Mouse (Mus musculus): ENCODE results near the gene Pip4k2c. TPM values are rescaled to one million over a fixed set of nuclear protein-coding genes. Genes with fewer than 3 reads are reported as not detected.
"Not testable (repeated sequence)": the region's sequence is repeated elsewhere in the genome, so short reads cannot be mapped to it uniquely, and the experiment has no call there.

The Pip4k2c gene
- polyA plus RNA-seq, 1 experiment from 2014 or later = 21.0 TPM

DNA sequence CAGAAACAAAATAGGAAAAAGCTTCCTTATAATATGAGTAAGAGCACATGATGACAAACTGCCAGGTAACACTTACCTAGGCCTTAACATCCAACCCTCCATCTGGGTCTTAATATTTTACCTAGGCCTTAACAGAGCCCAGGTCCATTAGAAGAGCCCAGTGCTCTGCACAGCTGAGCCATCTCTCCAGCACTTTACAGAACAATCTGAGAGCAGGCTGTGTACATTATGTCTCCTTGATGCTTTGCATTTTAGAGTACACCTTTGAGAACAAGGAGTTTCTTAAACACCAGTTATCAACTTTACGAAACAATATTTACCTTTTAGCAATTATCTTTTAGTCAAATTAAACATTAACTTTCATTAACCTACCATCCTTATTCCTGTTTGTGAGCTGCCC is 55.3 kb downstream of the Pip4k2c start:
- DNase-seq (no peak), ATAC-seq (ENCODE audit: insufficient read depth) (no peak)
- TF ChIP-seq CTCF (IDR thresholded peaks at IDR 0.05; ENCODE audit: low read depth) = no peak
- Histone ChIP-seq H3K4me3 (ENCODE audit: low read depth, low read length) (no peak overlapping the region), H3K27me3 (ENCODE audit: insufficient read depth, low read length) (no peaks in the 10 kb centered on the region), H3K9me3 (ENCODE audit: low read depth, low read length) (no peaks in the 10 kb centered on the region), H3K27ac (ENCODE audit: low read depth) (no peak overlapping the region), H3K4me2 (no peak overlapping the region), H3K9ac (no peak overlapping the region), H3K4me1 (ENCODE audit: insufficient read depth) (no peaks in the 10 kb centered on the region), H3K36me3 (ENCODE audit: insufficient read depth) (no peaks in the 10 kb centered on the region)
- 43% methylated on average over 1 of the region's 1 CpGs for WGBS

DNA sequence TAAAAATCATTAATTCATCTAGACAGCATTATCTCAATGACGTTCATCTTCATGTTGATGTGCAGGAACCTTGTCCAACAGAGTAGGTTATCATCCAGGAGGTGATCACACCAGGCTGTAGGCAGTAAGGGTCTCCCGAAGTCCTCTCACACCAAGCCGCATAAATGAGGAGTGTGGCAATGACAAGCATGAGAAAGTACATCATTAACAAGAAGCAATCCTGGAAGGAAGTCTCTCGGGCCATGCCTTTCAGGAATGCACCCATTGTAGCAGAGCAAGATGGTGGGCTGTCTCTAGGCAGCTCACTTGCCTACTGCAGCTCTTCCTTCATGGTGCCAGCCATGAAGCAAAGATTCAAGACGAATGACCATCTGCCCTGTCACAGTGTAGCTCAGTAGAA is 56.7 kb downstream of the Pip4k2c start:
- no peak overlapping the region for H3K4me3 ChIP-seq (ENCODE audit: low read depth, low read length)
- H3K27me3 ChIP-seq (ENCODE audit: insufficient read depth, low read length) = no peaks in the 10 kb centered on the region
- H3K9ac ChIP-seq = no peak overlapping the region
- no peak overlapping the region for H3K4me2 ChIP-seq
- no peaks in the 10 kb centered on the region for H3K9me3 ChIP-seq (ENCODE audit: low read depth, low read length)
- DNase-seq (no peak), ATAC-seq (ENCODE audit: insufficient read depth) (no peak)
- H3K36me3 ChIP-seq (ENCODE audit: insufficient read depth) = no peaks in the 10 kb centered on the region
- WGBS = 75% methylated on average over 5 of the region's 5 CpGs
- TF ChIP-seq CTCF (IDR thresholded peaks at IDR 0.05; ENCODE audit: low read depth) = no peak
- no peak overlapping the region for H3K27ac ChIP-seq (ENCODE audit: low read depth)
- no peaks in the 10 kb centered on the region for H3K4me1 ChIP-seq (ENCODE audit: insufficient read depth)

GRCm38 (mm10) chr10:127154241-127154640 is 57.1 kb downstream of the Pip4k2c start:
- TF ChIP-seq CTCF (IDR thresholded peaks at IDR 0.05; ENCODE audit: low read depth) = no peak
- ATAC-seq (ENCODE audit: insufficient read depth) (no peak), DNase-seq (no peak)
- Histone ChIP-seq H3K4me1 (ENCODE audit: insufficient read depth) (no peaks in the 10 kb centered on the region), H3K27me3 (ENCODE audit: insufficient read depth, low read length) (no peaks in the 10 kb centered on the region), H3K9ac (no peak overlapping the region), H3K4me2 (no peak overlapping the region), H3K27ac (ENCODE audit: low read depth) (no peak overlapping the region), H3K9me3 (ENCODE audit: low read depth, low read length) (no peaks in the 10 kb centered on the region), H3K4me3 (ENCODE audit: low read depth, low read length) (no peak overlapping the region), H3K36me3 (ENCODE audit: insufficient read depth) (no peaks in the 10 kb centered on the region)
- WGBS = 91% methylated on average over 2 of the region's 2 CpGs

DNA sequence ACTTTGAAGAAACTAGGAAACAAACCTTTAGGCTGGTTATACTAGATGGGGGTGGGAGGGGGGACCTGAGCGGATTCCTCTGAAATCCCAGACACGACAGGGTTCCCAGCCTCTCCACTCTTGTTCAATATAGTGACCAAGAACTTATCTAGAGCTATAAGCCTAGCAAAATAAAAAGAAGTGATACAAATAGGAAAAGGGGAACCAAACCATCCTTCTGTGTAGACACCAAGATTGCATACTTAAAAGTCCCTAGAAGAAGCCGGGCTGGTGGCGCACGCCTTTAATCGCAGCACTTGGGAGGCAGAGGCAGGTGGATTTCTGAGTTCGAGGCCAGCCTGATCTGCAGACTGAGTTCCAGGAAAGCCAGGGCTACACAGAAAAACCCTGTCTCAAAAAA is 58.1 kb downstream of the Pip4k2c start:
- WGBS = 93% methylated on average over 7 of the region's 7 CpGs
- H3K9ac ChIP-seq = no peak overlapping the region
- H3K4me1 ChIP-seq (ENCODE audit: insufficient read depth) = no peaks in the 10 kb centered on the region
- no peaks in the 10 kb centered on the region for H3K36me3 ChIP-seq (ENCODE audit: insufficient read depth)
- DNase-seq (no peak), ATAC-seq (ENCODE audit: insufficient read depth) (no peak)
- no peaks in the 10 kb centered on the region for H3K9me3 ChIP-seq (ENCODE audit: low read depth, low read length)
- H3K4me3 ChIP-seq (ENCODE audit: low read depth, low read length) = no peak overlapping the region
- no peak for TF ChIP-seq CTCF (IDR thresholded peaks at IDR 0.05; ENCODE audit: low read depth)
- no peak overlapping the region for H3K27ac ChIP-seq (ENCODE audit: low read depth)
- no peaks in the 10 kb centered on the region for H3K27me3 ChIP-seq (ENCODE audit: insufficient read depth, low read length)
- no peak overlapping the region for H3K4me2 ChIP-seq

DNA sequence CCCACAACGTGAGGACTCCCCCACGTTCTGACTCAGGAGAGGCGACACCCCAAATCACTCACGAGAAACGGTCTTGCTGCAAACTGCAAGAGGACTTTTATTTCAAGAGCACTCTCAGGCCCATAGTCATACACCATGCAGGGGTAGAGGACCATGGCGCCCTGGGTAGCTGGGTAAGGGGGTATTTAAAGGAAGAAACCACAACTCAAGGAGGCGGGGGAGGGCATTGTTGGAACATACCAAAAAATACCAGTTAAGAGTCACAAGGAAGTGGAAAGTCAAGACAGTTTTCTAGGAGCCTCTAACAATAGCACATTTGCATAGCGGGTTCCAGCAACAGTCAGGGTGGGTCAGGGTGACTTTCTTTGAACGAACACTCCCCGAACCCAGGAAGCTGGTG is 58.8 kb downstream of the Pip4k2c start:
- H3K4me3 ChIP-seq (ENCODE audit: low read depth, low read length); H3K9me3 ChIP-seq (ENCODE audit: low read depth, low read length); ATAC-seq (ENCODE audit: insufficient read depth); H3K27me3 ChIP-seq (ENCODE audit: insufficient read depth, low read length); H3K4me2 ChIP-seq; DNase-seq; H3K9ac ChIP-seq; H3K27ac ChIP-seq (ENCODE audit: low read depth); H3K4me1 ChIP-seq (ENCODE audit: insufficient read depth); H3K36me3 ChIP-seq (ENCODE audit: insufficient read depth): not testable (repeated sequence)
- 81% methylated on average over 10 of the region's 10 CpGs for WGBS

- H3K36me3 ChIP-seq (ENCODE audit: insufficient read depth); H3K27ac ChIP-seq (ENCODE audit: low read depth); H3K4me1 ChIP-seq (ENCODE audit: insufficient read depth); H3K4me2 ChIP-seq; ATAC-seq (ENCODE audit: insufficient read depth); H3K27me3 ChIP-seq (ENCODE audit: insufficient read depth, low read length); DNase-seq; H3K9me3 ChIP-seq (ENCODE audit: low read depth, low read length); H3K4me3 ChIP-seq (ENCODE audit: low read depth, low read length); H3K9ac ChIP-seq: not testable (repeated sequence)
- 79% methylated on average over 3 of the region's 3 CpGs for WGBS
Observed at GRCm38 (mm10) chr10:127151233-127151632, 60.2 kb downstream of the Pip4k2c start.

- ATAC-seq (ENCODE audit: insufficient read depth) = no peak
- no peak overlapping the region for H3K27ac ChIP-seq (ENCODE audit: low read depth)
- DNase-seq = no peak
- H3K36me3 ChIP-seq (ENCODE audit: insufficient read depth) = no peaks in the 10 kb centered on the region
- no peak overlapping the region for H3K4me2 ChIP-seq
- WGBS = 61% methylated on average over 4 of the region's 4 CpGs
- H3K4me3 ChIP-seq (ENCODE audit: low read depth, low read length) = no peak overlapping the region
- no peak overlapping the region for H3K9ac ChIP-seq
- TF ChIP-seq CTCF (IDR thresholded peaks at IDR 0.05; ENCODE audit: low read depth) = no peak
- H3K9me3 ChIP-seq (ENCODE audit: low read depth, low read length) = no peaks in the 10 kb centered on the region
- no peaks in the 10 kb centered on the region for H3K27me3 ChIP-seq (ENCODE audit: insufficient read depth, low read length)
- no peaks in the 10 kb centered on the region for H3K4me1 ChIP-seq (ENCODE audit: insufficient read depth)
Observed at GRCm38 (mm10) chr10:127150471-127150872, 60.9 kb downstream of the Pip4k2c start.

GRCm38 (mm10) chr10:127147135-127147534 is 64.2 kb downstream of the Pip4k2c start:
- Histone ChIP-seq H3K9me3 (ENCODE audit: low read depth, low read length) (no peaks in the 10 kb centered on the region), H3K36me3 (ENCODE audit: insufficient read depth) (no peaks in the 10 kb centered on the region), H3K27ac (ENCODE audit: low read depth) (no peak overlapping the region), H3K4me1 (ENCODE audit: insufficient read depth) (no peaks in the 10 kb centered on the region), H3K4me3 (ENCODE audit: low read depth, low read length) (no peak overlapping the region), H3K4me2 (no peak overlapping the region), H3K9ac (no peak overlapping the region), H3K27me3 (ENCODE audit: insufficient read depth, low read length) (no peaks in the 10 kb centered on the region)
- WGBS = 79% methylated on average over 6 of the region's 6 CpGs
- ATAC-seq (ENCODE audit: insufficient read depth) = no peak
- no peak for DNase-seq
- no peak for TF ChIP-seq CTCF (IDR thresholded peaks at IDR 0.05; ENCODE audit: low read depth)

Other genes with a start within 250 kb of the Pip4k2c start
- 112 and 113 TPM in 2 replicates for gene Ctdsp2, start 232.9 kb downstream of the Pip4k2c start, polyA plus RNA-seq (2014; fragmentation: Nextera tagmentation; extraction: Ambion mirVana)
- gene Avil, start 210.9 kb downstream of the Pip4k2c start, polyA plus RNA-seq (2014; fragmentation: Nextera tagmentation; extraction: Ambion mirVana) = 0.13 and 0.30 TPM in 2 replicates
- 76.8 and 77.3 TPM in 2 replicates for gene Tsfm, start 180.7 kb downstream of the Pip4k2c start, polyA plus RNA-seq (2014; fragmentation: Nextera tagmentation; extraction: Ambion mirVana)
- 59.5 and 60.7 TPM in 2 replicates for gene Mettl1, start 170.2 kb downstream of the Pip4k2c start, polyA plus RNA-seq (2014; fragmentation: Nextera tagmentation; extraction: Ambion mirVana)
- 0.53 and 0.74 TPM in 2 replicates for gene Eef1akmt3, start 170.1 kb downstream of the Pip4k2c start, polyA plus RNA-seq (2014; fragmentation: Nextera tagmentation; extraction: Ambion mirVana)
- gene Cyp27b1, start 163.3 kb downstream of the Pip4k2c start, polyA plus RNA-seq (2014; fragmentation: Nextera tagmentation; extraction: Ambion mirVana) = 0.09 TPM in 1 of 2 replicates, not detected in the other
- 0.99 and 1.5 TPM in 2 replicates for gene March9, start 151.4 kb downstream of the Pip4k2c start, polyA plus RNA-seq (2014; fragmentation: Nextera tagmentation; extraction: Ambion mirVana)
- gene Cdk4, start 148.1 kb downstream of the Pip4k2c start, polyA plus RNA-seq (2014; fragmentation: Nextera tagmentation; extraction: Ambion mirVana) = 2,143 and 2,245 TPM in 2 replicates
- 120 and 130 TPM in 2 replicates for gene Tspan31, start 141.3 kb downstream of the Pip4k2c start, polyA plus RNA-seq (2014; fragmentation: Nextera tagmentation; extraction: Ambion mirVana)
- 0.07 and 0.11 TPM in 2 replicates for gene Agap2, start 136.3 kb downstream of the Pip4k2c start, polyA plus RNA-seq (2014; fragmentation: Nextera tagmentation; extraction: Ambion mirVana)
- 53.8 and 56.8 TPM in 2 replicates for gene Os9, start 90.5 kb downstream of the Pip4k2c start, polyA plus RNA-seq (2014; fragmentation: Nextera tagmentation; extraction: Ambion mirVana)
- gene B4galnt1, start 46.4 kb downstream of the Pip4k2c start, polyA plus RNA-seq (2014; fragmentation: Nextera tagmentation; extraction: Ambion mirVana) = 2.9 and 4.4 TPM in 2 replicates
- 0.09 and 0.27 TPM in 2 replicates for gene Slc26a10, start 30.9 kb downstream of the Pip4k2c start, polyA plus RNA-seq (2014; fragmentation: Nextera tagmentation; extraction: Ambion mirVana)
- gene Arhgef25, start 21.5 kb downstream of the Pip4k2c start, polyA plus RNA-seq (2014; fragmentation: Nextera tagmentation; extraction: Ambion mirVana) = 45.8 and 48.7 TPM in 2 replicates
- 81.4 and 92.4 TPM in 2 replicates for gene Dtx3, start 15.9 kb downstream of the Pip4k2c start, polyA plus RNA-seq (2014; fragmentation: Nextera tagmentation; extraction: Ambion mirVana)
- gene Kif5a, start 51.8 kb upstream of the Pip4k2c start, polyA plus RNA-seq (2014; fragmentation: Nextera tagmentation; extraction: Ambion mirVana) = 0.64 and 1.0 TPM in 2 replicates
- gene Dctn2, start 54.8 kb upstream of the Pip4k2c start, polyA plus RNA-seq (2014; fragmentation: Nextera tagmentation; extraction: Ambion mirVana) = 158 and 160 TPM in 2 replicates
- gene Mbd6, start 77.4 kb upstream of the Pip4k2c start, polyA plus RNA-seq (2014; fragmentation: Nextera tagmentation; extraction: Ambion mirVana) = 19.1 and 19.4 TPM in 2 replicates
- 128 and 132 TPM in 2 replicates for gene Mars, start 100.2 kb upstream of the Pip4k2c start, polyA plus RNA-seq (2014; fragmentation: Nextera tagmentation; extraction: Ambion mirVana)
- 3.2 and 4.2 TPM in 2 replicates for gene Arhgap9, start 110.4 kb upstream of the Pip4k2c start, polyA plus RNA-seq (2014; fragmentation: Nextera tagmentation; extraction: Ambion mirVana)
- gene Gli1, start 130.4 kb upstream of the Pip4k2c start, polyA plus RNA-seq (2014; fragmentation: Nextera tagmentation; extraction: Ambion mirVana) = 14.7 and 16.9 TPM in 2 replicates
- 0.04 TPM in 1 of 2 replicates, not detected in the other for gene Inhbe, start 142.8 kb upstream of the Pip4k2c start, polyA plus RNA-seq (2014; fragmentation: Nextera tagmentation; extraction: Ambion mirVana)
- gene Inhbc, start 158.8 kb upstream of the Pip4k2c start, polyA plus RNA-seq (2014; fragmentation: Nextera tagmentation; extraction: Ambion mirVana) = not detected in 2 replicates
- 31.9 and 33.8 TPM in 2 replicates for gene R3hdm2, start 168.7 kb upstream of the Pip4k2c start, polyA plus RNA-seq (2014; fragmentation: Nextera tagmentation; extraction: Ambion mirVana)